Mouse (Mus musculus) bone marrow macrophage, adult 2 months (primary cell): Measurements from ENCODE around the gene Exoc4.

Experiments
- CTCF ChIP-seq: IDR thresholded peaks from 2 replicates; pipeline ENCODE4 v1.5.1; 2012; ENCODE audit warnings: low read depth, mild to moderate bottlenecking, low read length, moderate library complexity
- POLR2A ChIP-seq: IDR thresholded peaks from 2 replicates; pipeline ENCODE4 v1.6.1; 2012; ENCODE audit warnings: mild to moderate bottlenecking, low read depth, low read length, borderline replicate concordance

DNA sequence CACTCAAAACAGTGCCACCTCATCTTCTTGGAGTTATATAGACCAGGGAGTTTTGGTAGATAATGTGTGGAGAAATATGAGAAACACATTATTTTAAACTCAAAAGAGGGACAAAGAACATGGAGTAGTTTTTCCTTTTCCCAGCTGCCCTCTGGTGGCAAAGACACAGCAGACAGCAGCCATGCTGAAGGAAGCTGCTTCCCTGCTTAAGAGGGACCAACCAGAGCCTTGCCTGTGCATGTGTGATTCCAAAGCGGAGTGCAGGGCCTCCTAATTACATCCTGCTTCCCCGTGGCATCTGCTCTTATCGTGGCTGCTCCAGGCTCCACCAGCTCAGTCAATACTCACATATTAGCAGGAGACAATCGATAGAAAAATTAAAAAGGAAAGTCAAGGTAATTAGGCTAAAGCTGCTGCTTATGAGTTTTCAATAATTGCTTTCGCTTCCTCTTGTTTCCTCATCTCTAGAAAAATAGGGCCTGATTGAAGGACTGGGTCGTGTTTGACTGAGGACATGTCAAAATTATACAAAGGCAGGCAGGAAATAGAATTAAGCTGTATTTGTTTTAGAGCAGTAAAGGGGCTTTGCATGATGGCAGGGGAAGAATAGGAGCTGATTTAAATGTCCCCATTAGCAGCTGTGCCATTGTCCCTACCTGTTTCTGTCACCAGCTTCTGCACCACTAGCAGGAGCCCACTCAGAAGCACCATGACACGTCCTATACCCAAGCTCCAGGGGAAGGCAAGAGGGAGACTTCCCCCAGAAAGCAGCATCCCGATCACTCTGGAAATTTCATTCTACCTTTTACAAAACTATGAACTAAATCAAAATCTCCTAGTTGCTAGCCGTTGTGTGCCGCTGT, 433.1 kb downstream of the Exoc4 start:
- TF ChIP-seq CTCF (peak; percentile 26; the same call in 1 of the 2 replicates), POLR2A (no peak)
